Mouse (Mus musculus): ENCODE measurements around the gene Cnnm2.

DNA sequence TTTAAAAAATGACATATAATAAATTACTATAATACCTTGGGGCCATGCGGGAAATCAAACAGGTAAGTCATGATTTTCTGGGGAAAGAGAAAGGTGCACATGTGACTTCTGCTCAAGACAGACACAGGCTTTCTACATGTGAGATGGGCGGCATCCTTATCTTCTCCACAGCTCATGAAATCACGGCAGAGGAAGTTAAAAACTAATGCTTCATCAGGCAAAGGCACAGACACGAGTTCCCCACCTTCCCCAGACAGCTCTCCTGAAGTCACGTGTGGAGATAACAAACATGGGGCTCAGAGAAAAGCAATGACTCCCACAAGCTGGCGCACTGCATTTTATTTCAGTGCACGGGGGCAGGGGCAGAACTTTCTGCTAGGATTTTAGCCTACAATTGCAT, 132.1 kb downstream of the Cnnm2 start:
- TF ChIP-seq SMC3 (IDR thresholded peaks at IDR 0.05; ENCODE audit: low read depth, low read length) (no peak), MEF2A (IDR thresholded peaks at IDR 0.05; ENCODE audit: extremely low read depth, insufficient replicate concordance, low read depth, low read length, poor library complexity, severe bottlenecking) (no peak), BHLHE40 (IDR thresholded peaks at IDR 0.05; ENCODE audit: borderline replicate concordance, low read depth, low read length) (peak; percentile 79; the same call in 1 of the 2 replicates), CTCF (IDR thresholded peaks at IDR 0.05 in 2 of 3, conservative IDR thresholded peaks at IDR 0.05 in 1 of 3; ENCODE audit: control insufficient read depth in 1 of 3, insufficient read depth in 1 of 3, low read depth in 2 of 3, low read length in 3 of 3, poor library complexity in 1 of 3, severe bottlenecking in 1 of 3) (no peak), KAT2A (conservative IDR thresholded peaks at IDR 0.05; ENCODE audit: low read depth, low read length) (no peak), RCOR1 (IDR thresholded peaks at IDR 0.05; ENCODE audit: low read depth, low read length) (peak; percentile 94), TAL1 (IDR thresholded peaks at IDR 0.05; ENCODE audit: low read length) (no peak), POLR2A (IDR thresholded peaks at IDR 0.05; ENCODE audit: control insufficient read depth in 1 of 2, insufficient read depth in 1 of 2, low read depth in 1 of 2, low read length in 2 of 2, poor library complexity in 1 of 2) (no peak), EP300 (IDR thresholded peaks at IDR 0.05; ENCODE audit: low read depth in 1 of 2, low read length in 2 of 2) (peak in 1 of 2 experiments; percentile 50; a peak in 2 of 4 replicates), HCFC1 (IDR thresholded peaks at IDR 0.05; ENCODE audit: low read depth, low read length) (no peak), SIN3A (IDR thresholded peaks at IDR 0.05; ENCODE audit: low read length) (0 out of 2 replicates have a peak, but pooled peaks have one; percentile 40), MXI1 (IDR thresholded peaks at IDR 0.05; ENCODE audit: low read depth, low read length) (peak; percentile 47; the same call in 1 of the 2 replicates)
